Mouse (Mus musculus) kidney, embryonic 15.5 days (tissue): ENCODE results near the gene Krt8. TPM values are rescaled to one million over a fixed set of nuclear protein-coding genes. Genes with fewer than 3 reads are reported as not detected.
"Not testable (repeated sequence)": the region's sequence is repeated elsewhere in the genome, so short reads cannot be mapped to it uniquely, and the experiment has no call there.

Experiments
- ATAC-seq: fragments of 200-750 bp; cut with Nextera tagmentation; replicated peaks from 2 replicates; pipeline ENCODE4 v1.8.0; 2017; ENCODE audit warnings: moderate TSS enrichment; ENCODE audit not compliant: low FRiP score
- H3K27ac ChIP-seq: fragments of 300-500 bp; sonication (generic); 2 replicates; pipeline ENCODE4 v1.5.1; 2015; ENCODE audit warnings: mild to moderate bottlenecking, inconsistent platforms
- H3K27me3 ChIP-seq: fragments of 300-500 bp; sonication (generic); 2 replicates; pipeline ENCODE4 v1.6.1; 2015; ENCODE audit warnings: inconsistent platforms
- H3K36me3 ChIP-seq: fragments of 300-500 bp; sonication (generic); 2 replicates; pipeline ENCODE4 v1.6.1; 2015; ENCODE audit warnings: inconsistent platforms
- H3K4me1 ChIP-seq: fragments of 300-500 bp; sonication (generic); 2 replicates; pipeline ENCODE4 v1.6.1; 2015; ENCODE audit warnings: inconsistent platforms
- H3K4me2 ChIP-seq: fragments of 300-500 bp; sonication (generic); 2 replicates; pipeline ENCODE4 v1.6.1; 2015; ENCODE audit warnings: moderate library complexity, mild to moderate bottlenecking, inconsistent platforms
- H3K4me3 ChIP-seq: fragments of 300-500 bp; sonication (generic); replicated peaks from 2 replicates; pipeline ENCODE4 v1.5.1; 2015; ENCODE audit warnings: mild to moderate bottlenecking, inconsistent platforms
- H3K9ac ChIP-seq: fragments of 300-500 bp; sonication (generic); 2 replicates; pipeline ENCODE4 v1.6.1; 2015; ENCODE audit warnings: mild to moderate bottlenecking, inconsistent platforms
- H3K9me3 ChIP-seq: fragments of 300-500 bp; sonication (generic); replicated peaks from 2 replicates; pipeline ENCODE4 v1.6.1; 2016; ENCODE audit warnings: inconsistent platforms
- WGBS: fragments of 180-500 bp; shearing (Covaris S2); methylation state at CpG from one replicate; pipeline ENCODE4 v1.1.7; 2015; ENCODE audit warnings: mixed read lengths; 5-methylcytosine and 5-hydroxymethylcytosine counted together
- polyA plus RNA-seq: library from polyadenylated mRNA; unstranded; fragments of >200 nt; fragmentation: Nextera tagmentation; extraction: Ambion mirVana; gene quantifications from 2 replicates; pipeline ENCODE4 v1.2.1, GENCODE M21; 2015

Gene Krt8
- polyA plus RNA-seq, 1 experiment from 2014 or later: 213 TPM

DNA sequence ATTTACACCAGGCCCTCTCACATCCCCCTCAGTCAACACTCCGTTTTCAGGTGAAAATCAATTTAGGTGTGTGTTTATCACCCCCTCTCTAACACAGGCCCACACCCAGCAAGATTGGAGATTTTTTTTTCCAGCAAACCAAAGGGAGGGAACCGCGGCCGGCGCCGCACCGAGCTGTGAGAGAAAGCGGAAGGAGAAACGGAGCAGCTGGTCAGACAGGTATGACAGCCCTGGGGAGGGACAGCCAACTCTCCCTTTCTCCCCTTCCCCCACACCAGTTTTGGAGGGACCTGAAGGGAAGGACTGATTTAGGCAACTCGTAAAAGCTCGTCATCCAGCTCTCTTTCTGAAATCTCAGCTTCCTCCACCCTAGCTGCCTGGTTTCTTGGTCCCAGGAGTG lies 2.0 kb upstream of the Krt8 start:
- no peaks in the 10 kb centered on the region for H3K9me3 ChIP-seq
- peaks cover 59% of the 10 kb centered on the region for H3K27me3 ChIP-seq
- peak overlapping the region; percentile 55 for H3K27ac ChIP-seq
- H3K4me2 ChIP-seq: no peak overlapping the region
- ATAC-seq: no peak
- no peak overlapping the region for H3K9ac ChIP-seq
- no peak overlapping the region for H3K4me3 ChIP-seq
- peaks cover 41% of the 10 kb centered on the region for H3K4me1 ChIP-seq
- no peaks in the 10 kb centered on the region for H3K36me3 ChIP-seq
- 18% methylated on average over 11 of the region's 11 CpGs for WGBS

- H3K4me3 ChIP-seq: no peak overlapping the region
- 62% methylated on average over 4 of the region's 4 CpGs for WGBS
- 0 out of 2 replicates have a peak overlapping the region, but pooled peaks have one; percentile 48 for H3K27ac ChIP-seq
- peaks cover 41% of the 10 kb centered on the region for H3K4me1 ChIP-seq
- H3K9ac ChIP-seq: no peak overlapping the region
- no peak overlapping the region for H3K4me2 ChIP-seq
- peaks cover 65% of the 10 kb centered on the region for H3K27me3 ChIP-seq
- no peaks in the 10 kb centered on the region for H3K9me3 ChIP-seq
- no peak for ATAC-seq
- H3K36me3 ChIP-seq: 0 out of 2 replicates have a peak, but pooled peaks cover 2% of the 10 kb centered on the region
Measured at GRCm38 (mm10) chr15:102005290-102005689, 1.0 kb upstream of the Krt8 start.

GRCm38 (mm10) chr15:102003516-102003915 lies 766 bp downstream of the Krt8 start:
- 0 out of 2 replicates have a peak, but pooled peaks have one; percentile 14 for ATAC-seq

GRCm38 (mm10) chr15:102002646-102003488 lies 1.4 kb downstream of the Krt8 start:
- Histone ChIP-seq H3K27me3 (peaks cover 65% of the 10 kb centered on the region), H3K4me1 (peaks cover 41% of the 10 kb centered on the region), H3K9me3 (no peaks in the 10 kb centered on the region), H3K4me2 (peak overlapping the region; percentile 62), H3K36me3 (peaks cover 4% of the 10 kb centered on the region; the same call in 1 of the 2 replicates), H3K9ac (peak overlapping the region; percentile 41), H3K4me3 (peak overlapping the region; percentile 48), H3K27ac (peak overlapping the region; percentile 63)
- 4% methylated on average over 34 of the region's 34 CpGs for WGBS
- ATAC-seq: peak; percentile 87

More at GRCm38 (mm10) chr15:102003516-102003915, 766 bp downstream of the Krt8 start:
- 22% methylated on average over 12 of the region's 12 CpGs for WGBS
- Histone ChIP-seq H3K4me3 (peak overlapping the region; percentile 48), H3K27me3 (peaks cover 65% of the 10 kb centered on the region), H3K27ac (peak overlapping the region; percentile 63), H3K9me3 (no peaks in the 10 kb centered on the region), H3K9ac (peak overlapping the region; percentile 41), H3K36me3 (peaks cover 4% of the 10 kb centered on the region; the same call in 1 of the 2 replicates), H3K4me1 (peaks cover 41% of the 10 kb centered on the region), H3K4me2 (peak overlapping the region; percentile 62)

GRCm38 (mm10) chr15:101999676-102000335 lies 4.5 kb downstream of the Krt8 start:
- H3K27ac ChIP-seq: no peak overlapping the region
- peaks cover 4% of the 10 kb centered on the region; the same call in 1 of the 2 replicates for H3K36me3 ChIP-seq
- no peak overlapping the region for H3K9ac ChIP-seq
- H3K27me3 ChIP-seq: peaks cover 37% of the 10 kb centered on the region
- WGBS: 85% methylated on average over 11 of the region's 11 CpGs
- H3K9me3 ChIP-seq: 0 out of 2 replicates have a peak, but pooled peaks cover 4% of the 10 kb centered on the region
- peaks cover 22% of the 10 kb centered on the region for H3K4me1 ChIP-seq
- H3K4me3 ChIP-seq: no peak overlapping the region
- no peak for ATAC-seq
- H3K4me2 ChIP-seq: no peak overlapping the region

GRCm38 (mm10) chr15:101999156-101999555 lies 5.1 kb downstream of the Krt8 start:
- no peak overlapping the region for H3K9ac ChIP-seq
- H3K36me3 ChIP-seq: peaks cover 4% of the 10 kb centered on the region; the same call in 1 of the 2 replicates
- no peak overlapping the region for H3K4me3 ChIP-seq
- no peak overlapping the region for H3K4me2 ChIP-seq
- H3K9me3 ChIP-seq: 0 out of 2 replicates have a peak, but pooled peaks cover 4% of the 10 kb centered on the region
- H3K27me3 ChIP-seq: peaks cover 31% of the 10 kb centered on the region
- H3K4me1 ChIP-seq: peaks cover 17% of the 10 kb centered on the region
- no peak overlapping the region for H3K27ac ChIP-seq
- no peak for ATAC-seq
- 92% methylated on average over 11 of the region's 11 CpGs for WGBS

DNA sequence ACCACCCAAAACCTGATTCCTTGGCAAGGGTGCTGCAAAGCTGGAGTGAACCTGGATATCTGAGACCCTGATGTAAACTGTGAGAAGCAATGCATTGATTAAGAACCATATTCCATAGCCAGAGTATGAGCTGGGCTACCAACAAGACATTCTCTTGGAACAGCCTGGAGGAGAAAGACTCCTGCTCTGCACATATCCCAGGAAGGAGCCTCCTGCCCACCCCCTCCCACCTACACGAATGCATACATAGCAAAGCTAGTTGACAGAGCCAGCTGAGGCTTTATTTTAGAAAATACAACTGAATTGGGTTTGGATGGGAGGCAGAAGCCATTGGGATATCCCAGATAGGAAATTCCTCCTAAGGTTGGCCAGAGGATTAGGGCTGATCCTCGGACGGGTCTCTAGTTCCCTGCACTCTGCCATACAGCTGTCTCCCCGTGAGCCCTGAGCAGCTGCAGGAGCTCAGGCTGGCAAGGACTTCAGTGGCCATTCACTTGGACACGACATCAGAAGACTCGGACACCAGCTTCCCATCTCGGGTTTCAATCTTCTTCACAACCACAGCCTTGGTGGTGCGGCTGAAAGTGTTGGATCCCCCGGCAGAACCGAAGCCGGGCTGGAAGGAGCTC lies 7.7 kb downstream of the Krt8 start:
- not testable (repeated sequence) for ATAC-seq, H3K9me3 ChIP-seq, H3K27ac ChIP-seq, H3K36me3 ChIP-seq, H3K27me3 ChIP-seq, H3K4me2 ChIP-seq, H3K4me3 ChIP-seq, H3K9ac ChIP-seq, H3K4me1 ChIP-seq
- 73% methylated on average over 11 of the region's 11 CpGs for WGBS

GRCm38 (mm10) chr15:101995484-101996236 lies 8.6 kb downstream of the Krt8 start:
- 84% methylated on average over 4 of the region's 4 CpGs for WGBS
- Histone ChIP-seq H3K27ac (no peak overlapping the region), H3K4me2 (no peak overlapping the region), H3K36me3 (peaks cover 4% of the 10 kb centered on the region; the same call in 1 of the 2 replicates), H3K27me3 (peaks cover 3% of the 10 kb centered on the region; the same call in 1 of the 2 replicates), H3K4me1 (no peaks in the 10 kb centered on the region), H3K9ac (no peak overlapping the region), H3K4me3 (no peak overlapping the region), H3K9me3 (0 out of 2 replicates have a peak, but pooled peaks cover 4% of the 10 kb centered on the region)
- ATAC-seq: no peak

GRCm38 (mm10) chr15:101994365-101994764 lies 9.9 kb downstream of the Krt8 start:
- 0 out of 2 replicates have a peak, but pooled peaks cover 4% of the 10 kb centered on the region for H3K9me3 ChIP-seq
- 92% methylated on average over 6 of the region's 6 CpGs for WGBS
- no peak overlapping the region for H3K4me3 ChIP-seq
- H3K9ac ChIP-seq: no peak overlapping the region
- H3K27ac ChIP-seq: no peak overlapping the region
- no peaks in the 10 kb centered on the region; the same call in 1 of the 2 replicates for H3K36me3 ChIP-seq
- H3K4me2 ChIP-seq: no peak overlapping the region
- H3K27me3 ChIP-seq: no peaks in the 10 kb centered on the region
- ATAC-seq: no peak
- H3K4me1 ChIP-seq: no peaks in the 10 kb centered on the region

DNA sequence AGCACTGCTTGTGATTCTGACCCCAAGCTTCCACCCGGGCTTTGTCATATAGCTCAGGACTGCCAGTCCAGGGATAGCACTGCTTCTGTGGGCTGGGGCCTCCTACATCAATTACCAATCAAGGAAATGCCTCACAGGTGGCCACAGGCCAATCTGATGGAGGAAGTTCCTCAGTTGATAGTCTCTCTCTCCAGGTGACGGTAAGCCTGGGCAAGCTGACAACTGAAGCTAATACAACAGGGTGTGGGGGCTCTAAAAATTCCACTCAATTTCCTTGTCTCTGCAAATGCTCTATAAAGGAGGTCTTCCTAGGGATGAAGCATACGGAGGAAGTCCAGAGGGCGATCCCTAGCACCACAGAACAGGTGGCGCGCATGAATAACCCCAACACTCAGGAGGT lies 13.3 kb downstream of the Krt8 start:
- Histone ChIP-seq H3K4me3 (no peak overlapping the region), H3K4me1 (peaks cover 2% of the 10 kb centered on the region; the same call in 1 of the 2 replicates), H3K27me3 (no peaks in the 10 kb centered on the region), H3K27ac (no peak overlapping the region), H3K9me3 (0 out of 2 replicates have a peak, but pooled peaks cover 4% of the 10 kb centered on the region), H3K36me3 (no peaks in the 10 kb centered on the region), H3K9ac (no peak overlapping the region), H3K4me2 (no peak overlapping the region)
- no peak for ATAC-seq
- 86% methylated on average over 6 of the region's 6 CpGs for WGBS

- 69% methylated on average over 8 of the region's 8 CpGs for WGBS
- H3K4me1 ChIP-seq: peaks cover 14% of the 10 kb centered on the region
- H3K9me3 ChIP-seq: no peaks in the 10 kb centered on the region
- no peak overlapping the region for H3K4me3 ChIP-seq
- no peaks in the 10 kb centered on the region for H3K36me3 ChIP-seq
- no peak overlapping the region for H3K27ac ChIP-seq
- no peak overlapping the region for H3K4me2 ChIP-seq
- no peak for ATAC-seq
- H3K27me3 ChIP-seq: no peaks in the 10 kb centered on the region
- no peak overlapping the region for H3K9ac ChIP-seq
Measured at GRCm38 (mm10) chr15:101988714-101989113, 15.6 kb downstream of the Krt8 start.
